Mouse (Mus musculus) retina, adult 2 months (tissue): ENCODE data around the gene Rbm48.

Source experiments
- DNase-seq: peaks from one replicate; pipeline ENCODE4 v3.0.0-alpha.2; 2012; ENCODE audit warnings: low read depth, low spot score

Rbm48 gene

DNA sequence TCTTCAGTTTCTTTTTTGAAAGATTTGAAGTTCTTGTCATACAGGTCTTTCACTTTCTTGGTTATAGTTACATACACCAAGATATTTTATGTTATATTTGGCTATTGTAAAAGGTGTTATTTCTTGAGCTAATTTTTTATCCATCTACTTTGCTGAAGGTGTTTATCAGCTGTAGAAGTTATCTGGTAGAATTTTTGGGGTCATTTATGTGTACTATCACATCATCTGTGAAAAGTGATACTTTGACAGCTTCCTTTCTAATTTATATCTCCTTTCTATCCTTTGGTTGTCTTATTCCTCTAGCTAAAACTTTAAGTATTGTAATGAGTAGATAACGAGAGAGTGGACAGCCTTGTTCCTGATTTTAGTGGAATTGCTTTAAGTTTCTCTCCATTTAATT, 44.9 kb downstream of the Rbm48 start:
- no peak for DNase-seq

GRCm38 (mm10) chr5:3546226-3546625, 50.2 kb downstream of the Rbm48 start:
- no peak for DNase-seq

DNA sequence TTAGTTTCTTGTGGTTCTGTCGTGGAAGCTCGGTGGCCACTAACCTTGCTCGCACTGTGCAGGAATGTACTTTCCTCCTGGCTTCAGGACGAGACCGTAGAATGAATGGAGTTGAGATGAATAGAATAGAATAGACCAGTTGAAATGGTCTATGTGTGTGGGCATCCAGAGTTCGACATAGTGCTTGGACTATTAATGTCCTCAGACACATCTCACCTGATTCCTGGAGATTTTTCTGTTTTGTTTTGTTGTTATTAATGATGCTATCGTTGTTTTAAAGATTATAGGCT, 52.0 kb downstream of the Rbm48 start:
- no peak for DNase-seq

GRCm38 (mm10) chr5:3543629-3544479, 52.5 kb downstream of the Rbm48 start, which contains the start of gene Fam133b:
TSS of gene Fam133b (plus strand) at chr5:3543833.
- DNase-seq = peak; percentile 80

- DNase-seq = no peak
Measured at GRCm38 (mm10) chr5:3541871-3542270, 54.5 kb downstream of the Rbm48 start.

- DNase-seq = no peak
Measured at GRCm38 (mm10) chr5:3538505-3539472, 57.6 kb downstream of the Rbm48 start.

GRCm38 (mm10) chr5:3536592-3537212, 59.7 kb downstream of the Rbm48 start:
- no peak for DNase-seq
